In the genomic region with DNA sequence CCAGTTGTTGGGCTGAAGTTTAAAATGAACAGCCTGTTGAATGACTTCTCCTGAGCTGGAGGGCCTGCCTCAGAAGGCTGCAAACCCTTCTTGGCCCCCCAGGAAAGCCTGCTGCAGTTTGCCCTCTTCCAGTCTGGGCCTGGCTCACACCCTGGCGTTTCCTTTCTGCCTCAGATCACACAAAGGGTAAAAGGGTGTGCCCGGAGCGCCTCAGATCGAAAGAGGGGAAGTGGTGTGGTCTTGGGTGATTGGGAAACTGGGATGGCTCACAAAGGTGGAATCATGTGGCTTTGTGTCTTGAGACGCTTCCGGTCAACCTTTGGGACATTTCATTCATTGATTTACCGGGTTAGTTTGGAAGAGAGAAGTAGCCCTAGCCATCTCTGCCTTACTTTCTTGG, we compare ENCODE assay signal across 15 mouse cellular contexts. TPM values are rescaled to one million over a fixed set of nuclear protein-coding genes. Genes with fewer than 3 reads are reported as not detected.
DNase-seq lines count a peak whose midpoint lies in the region; ATAC-seq and TF ChIP-seq lines count a peak whose summit lies in the region.
"Had no signal": no experiment of that assay in that cellular context is flagged by ENCODE, and none has a peak within 500 bp of the region (broad histone marks: within the 10 kb centered on the region; RNA-seq: fewer than 3 reads in every experiment).

No protein-coding gene starts in this region.

- H3K4me1 ChIP-seq in kidney, embryonic 15.5 days = peaks cover 45% of the 10 kb centered on the region
- H3K4me1 ChIP-seq in embryonic facial prominence, embryonic 10.5 days = peaks cover 22% of the 10 kb centered on the region
- H3K4me1 ChIP-seq in small intestine, adult 2 months (ENCODE audit: control insufficient read depth, insufficient read depth, insufficient read length, low read length) = peaks cover 53% of the 10 kb centered on the region
- H3K4me1 ChIP-seq in heart, embryonic 12.5 days (replicated peaks) = peaks cover 21% of the 10 kb centered on the region

- 0 out of 2 replicates have a peak overlapping the region, but pooled peaks have one; percentile 18 for H3K27ac ChIP-seq in kidney, embryonic 15.5 days
- 0 out of 2 replicates have a peak overlapping the region, but pooled peaks have one; percentile 24 for H3K27ac ChIP-seq in embryonic facial prominence, embryonic 10.5 days (replicated peaks)
- H3K27ac ChIP-seq in small intestine, adult 2 months (ENCODE audit: insufficient read depth, low read depth, low read length) = peak overlapping the region; percentile 76
- H3K27ac ChIP-seq in heart, embryonic 12.5 days (ENCODE audit: poor library complexity, severe bottlenecking) = no peak overlapping the region
- H3K27ac ChIP-seq: limb, embryonic 10.5 days had no signal

- H3K9ac ChIP-seq in kidney, embryonic 15.5 days = no peak overlapping the region
- no peak overlapping the region for H3K9ac ChIP-seq in heart, embryonic 12.5 days
- H3K9ac ChIP-seq: forebrain, postnatal 0 days had no signal

- no peaks in the 10 kb centered on the region for H3K27me3 ChIP-seq in kidney, embryonic 15.5 days
- no peaks in the 10 kb centered on the region for H3K27me3 ChIP-seq in embryonic facial prominence, embryonic 10.5 days (replicated peaks; ENCODE audit: low read depth, poor library complexity, severe bottlenecking)
- no peaks in the 10 kb centered on the region for H3K27me3 ChIP-seq in small intestine, adult 2 months (ENCODE audit: control insufficient read depth, insufficient read depth, low read length)
- no peaks in the 10 kb centered on the region for H3K27me3 ChIP-seq in heart, embryonic 12.5 days (replicated peaks)

- H3K4me3 ChIP-seq in kidney, embryonic 15.5 days (replicated peaks) = no peak overlapping the region
- no peak overlapping the region for H3K4me3 ChIP-seq in embryonic facial prominence, embryonic 10.5 days
- H3K4me3 ChIP-seq in small intestine, adult 2 months (ENCODE audit: low read depth, low read length) = no peak overlapping the region
- no peak overlapping the region for H3K4me3 ChIP-seq in heart, embryonic 12.5 days
- H3K4me3 ChIP-seq: limb, embryonic 10.5 days had no signal

- H3K9me3 ChIP-seq in kidney, embryonic 15.5 days (replicated peaks) = no peaks in the 10 kb centered on the region
- H3K9me3 ChIP-seq in embryonic facial prominence, embryonic 10.5 days = no peaks in the 10 kb centered on the region
- no peaks in the 10 kb centered on the region for H3K9me3 ChIP-seq in heart, embryonic 12.5 days (replicated peaks)
- H3K9me3 ChIP-seq: limb, embryonic 10.5 days had no signal

- no peak for TF ChIP-seq CTCF in small intestine, adult 2 months (IDR thresholded peaks at IDR 0.05; ENCODE audit: extremely low read depth, insufficient read length, insufficient replicate concordance, low read depth, low read length)

- TF ChIP-seq POLR2A in small intestine, adult 2 months (IDR thresholded peaks at IDR 0.05; ENCODE audit: low read depth, low read length) = no peak

- WGBS in kidney, embryonic 15.5 days = 69% methylated on average over 7 of the region's 7 CpGs
- WGBS in embryonic facial prominence, embryonic 10.5 days = 83% methylated on average over 7 of the region's 7 CpGs
- 28% methylated on average over 7 of the region's 7 CpGs for WGBS in small intestine, adult 2 months
- WGBS in heart, embryonic 12.5 days = 67% methylated on average over 7 of the region's 7 CpGs

- H3K4me2 ChIP-seq in kidney, embryonic 15.5 days = no peak overlapping the region
- H3K4me2 ChIP-seq in heart, embryonic 12.5 days = no peak overlapping the region

- no peak for ATAC-seq in kidney, embryonic 15.5 days (replicated peaks; ENCODE audit: low FRiP score)
- ATAC-seq in heart, embryonic 12.5 days (ENCODE audit: insufficient number of reproducible peaks, low FRiP score) = no peak
- ATAC-seq: CD4-positive, CD25-positive, alpha-beta regulatory T cell, adult 4 months; forebrain, postnatal 0 days had no signal

- DNase-seq in kidney, adult 11 months = no peak
- DNase-seq in ES-CJ7 (ENCODE audit: low read depth, low spot score) = peak; percentile 61
- DNase-seq in embryonic facial prominence, embryonic 10.5 days (ENCODE audit: low spot score) = no peak
- DNase-seq in spleen, adult 18-20 months = no peak
- DNase-seq in adrenal gland, adult 2 months = no peak
- DNase-seq: forebrain, postnatal 0 days; gastrocnemius, postnatal 36 days; lung, postnatal 14 days had no signal

- peaks cover 83% of the 10 kb centered on the region for H3K36me3 ChIP-seq in kidney, embryonic 15.5 days
- peaks cover 90% of the 10 kb centered on the region for H3K36me3 ChIP-seq in embryonic facial prominence, embryonic 10.5 days (replicated peaks)
- H3K36me3 ChIP-seq in small intestine, adult 2 months (ENCODE audit: control insufficient read depth, insufficient read depth, low read length) = peaks cover 74% of the 10 kb centered on the region
- H3K36me3 ChIP-seq in heart, embryonic 12.5 days = peaks cover 72% of the 10 kb centered on the region

RNA-seq across cellular contexts. Expression of gene B230217C12Rik, which starts 14.2 kb away (rescaled TPM):
- polyA plus RNA-seq in kidney, embryonic 15.5 days (2015; fragmentation: Nextera tagmentation; extraction: Ambion mirVana) = 7.4 and 7.5 TPM in 2 replicates
- polyA plus RNA-seq in embryonic facial prominence, embryonic 10.5 days (2016; fragmentation: Nextera tagmentation; extraction: Ambion mirVana) = 14.0 and 16.0 TPM in 2 replicates
- polyA plus RNA-seq in small intestine, adult 2 months (2012; rRNA removed) = 0.43 and 0.44 TPM in 2 replicates
- polyA plus RNA-seq in heart, embryonic 12.5 days (2016; fragmentation: Nextera tagmentation; extraction: Ambion mirVana) = 6.9 and 7.4 TPM in 2 replicates
- 1 to 10 TPM; 2.9 to 4.6 TPM for total RNA-seq in adrenal gland, adult 2 months (2021)
- 1.8 and 2.5 TPM in 2 replicates for polyA plus RNA-seq in adrenal gland, adult 2 months (2012; rRNA removed)

RNA-seq across cellular contexts. Expression of gene Lasp1, which starts 27.6 kb away (rescaled TPM):
- 104 and 108 TPM in 2 replicates for polyA plus RNA-seq in kidney, embryonic 15.5 days (2015; fragmentation: Nextera tagmentation; extraction: Ambion mirVana)
- polyA plus RNA-seq in embryonic facial prominence, embryonic 10.5 days (2016; fragmentation: Nextera tagmentation; extraction: Ambion mirVana) = 90.5 and 98.7 TPM in 2 replicates
- polyA plus RNA-seq in small intestine, adult 2 months (2012; rRNA removed) = 165 and 397 TPM in 2 replicates
- 46.9 and 49.5 TPM in 2 replicates for polyA plus RNA-seq in heart, embryonic 12.5 days (2016; fragmentation: Nextera tagmentation; extraction: Ambion mirVana)
- total RNA-seq in adrenal gland, adult 2 months (2021) = 100 to 1,000 TPM; 118 to 172 TPM
- polyA plus RNA-seq in adrenal gland, adult 2 months (2012; rRNA removed) = 127 and 138 TPM in 2 replicates

RNA-seq across cellular contexts. Expression of gene Rpl23, which starts 44.2 kb away (rescaled TPM):
- 565 and 652 TPM in 2 replicates for polyA plus RNA-seq in kidney, embryonic 15.5 days (2015; fragmentation: Nextera tagmentation; extraction: Ambion mirVana)
- polyA plus RNA-seq in embryonic facial prominence, embryonic 10.5 days (2016; fragmentation: Nextera tagmentation; extraction: Ambion mirVana) = 481 and 487 TPM in 2 replicates
- polyA plus RNA-seq in small intestine, adult 2 months (2012; rRNA removed) = 10.2 and 22.0 TPM in 2 replicates
- polyA plus RNA-seq in heart, embryonic 12.5 days (2016; fragmentation: Nextera tagmentation; extraction: Ambion mirVana) = 404 and 410 TPM in 2 replicates
- 100 to 1,000 TPM; 700 to 846 TPM for total RNA-seq in adrenal gland, adult 2 months (2021)
- 13.7 and 14.2 TPM in 2 replicates for polyA plus RNA-seq in adrenal gland, adult 2 months (2012; rRNA removed)

RNA-seq across cellular contexts. Expression of gene 1700001P01Rik, which starts 50.7 kb away (rescaled TPM):
- polyA plus RNA-seq in kidney, embryonic 15.5 days (2015; fragmentation: Nextera tagmentation; extraction: Ambion mirVana) = 0.62 and 0.67 TPM in 2 replicates
- 0.85 and 1.1 TPM in 2 replicates for polyA plus RNA-seq in embryonic facial prominence, embryonic 10.5 days (2016; fragmentation: Nextera tagmentation; extraction: Ambion mirVana)
- polyA plus RNA-seq in small intestine, adult 2 months (2012; rRNA removed) = not detected in 2 replicates
- not detected in 2 replicates for polyA plus RNA-seq in heart, embryonic 12.5 days (2016; fragmentation: Nextera tagmentation; extraction: Ambion mirVana)
- under 1 TPM in 1 of 2 experiments, not detected in 1; 0.49 TPM for total RNA-seq in adrenal gland, adult 2 months (2021)
- not detected in 2 replicates for polyA plus RNA-seq in adrenal gland, adult 2 months (2012; rRNA removed)
- total RNA-seq: forebrain, postnatal 0 days; gastrocnemius, postnatal 36 days had no signal
- polyA plus RNA-seq: CD4-positive, CD25-positive, alpha-beta regulatory T cell, adult 4 months; embryonic facial prominence, embryonic 11.5 days; heart, postnatal 0 days had no signal

RNA-seq across cellular contexts. Expression of gene Fbxo47, which starts 57.5 kb away (rescaled TPM):
- 0.48 and 0.73 TPM in 2 replicates for polyA plus RNA-seq in kidney, embryonic 15.5 days (2015; fragmentation: Nextera tagmentation; extraction: Ambion mirVana)
- polyA plus RNA-seq in embryonic facial prominence, embryonic 10.5 days (2016; fragmentation: Nextera tagmentation; extraction: Ambion mirVana) = 0.42 and 0.67 TPM in 2 replicates
- polyA plus RNA-seq in small intestine, adult 2 months (2012; rRNA removed) = not detected in 2 replicates
- polyA plus RNA-seq in heart, embryonic 12.5 days (2016; fragmentation: Nextera tagmentation; extraction: Ambion mirVana) = 0.87 and 1.5 TPM in 2 replicates
- total RNA-seq in adrenal gland, adult 2 months (2021) = 1 to 10 TPM in 1 of 2 experiments, under 1 TPM in 1; 0.78 to 1.0 TPM
- 0.21 TPM in 1 of 2 replicates, not detected in the other for polyA plus RNA-seq in adrenal gland, adult 2 months (2012; rRNA removed)
- total RNA-seq: gastrocnemius, postnatal 36 days had no signal

Comparison
In these comparisons a context has a peak if more than half of its experiments do, and no peak if none do; other contexts are left out.
1. RNA of gene Rpl23, which starts 44.2 kb away (polyA plus RNA-seq): 565 to 652 TPM in kidney, embryonic 15.5 days, 481 to 487 TPM in embryonic facial prominence, embryonic 10.5 days and 404 to 410 TPM in heart, embryonic 12.5 days; 10.2 to 22.0 TPM in small intestine, adult 2 months and 13.7 to 14.2 TPM in adrenal gland, adult 2 months; every median in the first group is over 10 times any median in the second.